Mouse (Mus musculus) bone marrow, adult 2 months (tissue): ENCODE results near the gene 1110032A03Rik.

Source experiments
- CTCF ChIP-seq: fragments of 200-500 bp; IDR thresholded peaks from 2 replicates; pipeline ENCODE4 v1.5.1; 2011; ENCODE audit warnings: low read length, control low read depth; ENCODE audit not compliant: control insufficient read depth, insufficient read depth
- POLR2A ChIP-seq: fragments of 200-500 bp; IDR thresholded peaks from 2 replicates; pipeline ENCODE4 v1.6.1; 2011; ENCODE audit warnings: low read depth, mild to moderate bottlenecking, control low read depth, low read length, borderline replicate concordance; ENCODE audit not compliant: control insufficient read depth

- TF ChIP-seq CTCF (no peak), POLR2A (no peak)
Measured at GRCm38 (mm10) chr9:50745806-50746205, 29.5 kb downstream of the 1110032A03Rik start.
